Mouse (Mus musculus): ENCODE data around the gene Prss22. TPM values are rescaled to one million over a fixed set of nuclear protein-coding genes. Genes with fewer than 3 reads are reported as not detected.
A peak's percentile ranks its signal among the peaks of the same experiment; 100 is the strongest.

Prss22 gene
- polyA plus RNA-seq (2015; fragmentation: Nextera tagmentation; extraction: Ambion mirVana): 0.57 and 0.77 TPM in 2 replicates

GRCm38 (mm10) chr17:23997901-23998300 is at the start of gene Prss22:
Gene Prss22, minus strand, starts transcription at chr17:23998100.
- peak; percentile 28 for DNase-seq (ENCODE audit: low spot score)
- Histone ChIP-seq H3K27ac (ENCODE audit: low read length) (no peak within 1 kb of the TSS), H3K4me3 (ENCODE audit: low read depth, low read length) (no peak within 1 kb of the TSS), H3K9me3 (ENCODE audit: low read length) (no peaks in the 10 kb centered on the region), H3K4me2 (replicated peaks; ENCODE audit: low read depth, low read length) (no peak within 1 kb of the TSS), H3K4me1 (ENCODE audit: insufficient read depth, low read depth, low read length) (no peaks in the 10 kb centered on the region; the same call in 1 of the 2 replicates), H3K27me3 (replicated peaks; ENCODE audit: insufficient read depth, low read length) (0 out of 2 replicates have a peak, but pooled peaks cover 5% of the 10 kb centered on the region), H3K36me3 (ENCODE audit: insufficient read depth, low read length) (no peaks in the 10 kb centered on the region), H3K9ac (replicated peaks; ENCODE audit: low read depth) (no peak within 1 kb of the TSS)
- WGBS: 46% methylated on average over 2 of the region's 2 CpGs
- TF ChIP-seq EP300 (IDR thresholded peaks at IDR 0.05) (no peak), CTCF (IDR thresholded peaks at IDR 0.05) (no peak)
- peak; percentile 35 for ATAC-seq

- Histone ChIP-seq H3K36me3 (ENCODE audit: insufficient read depth, low read length) (peaks cover 7% of the 10 kb centered on the region; the same call in 1 of the 2 replicates), H3K9ac (replicated peaks; ENCODE audit: low read depth) (no peak overlapping the region), H3K9me3 (ENCODE audit: low read length) (no peaks in the 10 kb centered on the region), H3K27me3 (replicated peaks; ENCODE audit: insufficient read depth, low read length) (no peaks in the 10 kb centered on the region), H3K27ac (ENCODE audit: low read length) (no peak overlapping the region), H3K4me2 (replicated peaks; ENCODE audit: low read depth, low read length) (no peak overlapping the region), H3K4me1 (ENCODE audit: insufficient read depth, low read depth, low read length) (no peaks in the 10 kb centered on the region), H3K4me3 (ENCODE audit: low read depth, low read length) (no peak overlapping the region)
- no peak for DNase-seq (ENCODE audit: low spot score)
- WGBS: 25% methylated on average over 5 of the region's 5 CpGs
- TF ChIP-seq CTCF (IDR thresholded peaks at IDR 0.05) (no peak), EP300 (IDR thresholded peaks at IDR 0.05) (no peak)
- ATAC-seq: no peak
Measured at GRCm38 (mm10) chr17:24046026-24046425, 48.1 kb upstream of the Prss22 start.

DNA sequence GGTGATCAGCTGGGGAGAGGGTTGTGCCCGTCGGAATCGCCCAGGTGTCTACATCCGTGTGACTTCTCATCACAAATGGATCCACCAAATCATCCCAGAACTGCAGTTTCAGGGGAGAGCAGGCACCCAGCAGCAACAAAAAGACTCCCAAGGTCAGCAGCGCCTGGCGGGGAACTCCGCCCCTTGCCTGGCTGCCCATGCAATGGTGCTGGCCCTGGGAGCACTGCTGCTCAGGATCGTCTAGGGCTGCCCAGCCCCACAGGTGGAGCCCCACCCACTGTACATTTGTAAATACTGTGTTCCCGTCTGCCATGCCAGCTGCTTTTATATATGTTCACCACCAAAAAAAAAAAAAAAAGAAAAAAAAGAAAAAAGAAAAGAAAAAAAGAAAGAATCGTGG is 47.7 kb upstream of the Prss22 start:
- TF ChIP-seq EP300 (IDR thresholded peaks at IDR 0.05): no peak
- TF ChIP-seq CTCF (IDR thresholded peaks at IDR 0.05): no peak
- no peak overlapping the region for H3K4me3 ChIP-seq (ENCODE audit: low read depth, low read length)
- H3K36me3 ChIP-seq (ENCODE audit: insufficient read depth, low read length): peaks cover 3% of the 10 kb centered on the region; the same call in 1 of the 2 replicates
- H3K9ac ChIP-seq (replicated peaks; ENCODE audit: low read depth): no peak overlapping the region
- H3K27me3 ChIP-seq (replicated peaks; ENCODE audit: insufficient read depth, low read length): no peaks in the 10 kb centered on the region
- ATAC-seq: no peak
- WGBS: 73% methylated on average over 10 of the region's 10 CpGs
- H3K4me2 ChIP-seq (replicated peaks; ENCODE audit: low read depth, low read length): no peak overlapping the region
- DNase-seq (ENCODE audit: low spot score): no peak
- no peaks in the 10 kb centered on the region for H3K4me1 ChIP-seq (ENCODE audit: insufficient read depth, low read depth, low read length)
- no peak overlapping the region for H3K27ac ChIP-seq (ENCODE audit: low read length)
- H3K9me3 ChIP-seq (ENCODE audit: low read length): no peaks in the 10 kb centered on the region

DNA sequence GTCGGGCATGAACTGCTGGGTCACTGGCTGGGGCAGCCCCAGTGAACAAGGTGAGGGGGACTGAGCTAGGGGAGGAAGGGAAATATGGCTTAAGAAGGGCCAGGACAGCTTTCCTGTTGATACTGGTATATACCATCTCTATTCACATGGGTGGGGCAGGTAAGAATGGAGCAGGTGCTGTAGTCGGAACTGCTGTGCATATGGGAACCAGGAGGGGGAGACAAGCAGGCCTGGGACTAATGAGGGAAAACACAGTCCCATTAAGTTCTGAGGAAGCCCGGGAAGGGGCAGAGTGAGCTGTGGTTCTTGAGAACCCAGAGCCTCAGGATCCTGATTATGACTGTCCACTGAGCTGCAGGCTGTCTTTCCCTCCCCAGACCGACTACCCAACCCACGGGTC is 46.6 kb upstream of the Prss22 start:
- 45% methylated on average over 5 of the region's 5 CpGs for WGBS
- no peaks in the 10 kb centered on the region for H3K27me3 ChIP-seq (replicated peaks; ENCODE audit: insufficient read depth, low read length)
- H3K4me3 ChIP-seq (ENCODE audit: low read depth, low read length): no peak overlapping the region
- no peak for ATAC-seq
- H3K27ac ChIP-seq (ENCODE audit: low read length): no peak overlapping the region
- H3K9me3 ChIP-seq (ENCODE audit: low read length): no peaks in the 10 kb centered on the region
- H3K36me3 ChIP-seq (ENCODE audit: insufficient read depth, low read length): no peaks in the 10 kb centered on the region; the same call in 1 of the 2 replicates
- no peak overlapping the region for H3K4me2 ChIP-seq (replicated peaks; ENCODE audit: low read depth, low read length)
- no peaks in the 10 kb centered on the region for H3K4me1 ChIP-seq (ENCODE audit: insufficient read depth, low read depth, low read length)
- DNase-seq (ENCODE audit: low spot score): no peak
- H3K9ac ChIP-seq (replicated peaks; ENCODE audit: low read depth): no peak overlapping the region
- TF ChIP-seq CTCF (IDR thresholded peaks at IDR 0.05) (peak; percentile 29), EP300 (IDR thresholded peaks at IDR 0.05) (no peak)

DNA sequence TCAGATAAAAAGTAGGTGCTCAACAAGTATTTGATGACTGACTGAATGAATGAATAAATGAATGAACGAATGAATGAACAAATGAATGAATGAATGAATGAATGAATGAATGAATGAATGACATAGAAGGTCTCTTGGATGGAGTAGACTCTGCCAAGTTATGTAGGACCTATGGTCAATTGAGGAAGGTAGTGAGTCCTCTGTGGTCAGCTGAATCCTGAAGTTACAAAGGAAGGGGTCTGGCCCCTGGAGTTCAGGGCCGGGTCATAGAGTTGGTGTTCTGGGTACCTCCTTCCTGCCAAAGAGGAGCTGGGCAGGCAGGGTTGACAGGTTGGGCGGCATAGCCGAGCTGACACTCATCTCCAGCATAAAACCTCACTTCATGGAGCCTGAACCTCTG is 39.9 kb upstream of the Prss22 start, which contains the start of gene Prss27:
Prss27 (plus strand) TSS at position 301 of the 400 bp plus-strand sequence.
- Histone ChIP-seq H3K9me3 (ENCODE audit: low read length) (no peaks in the 10 kb centered on the region), H3K4me1 (ENCODE audit: insufficient read depth, low read depth, low read length) (no peaks in the 10 kb centered on the region), H3K27me3 (replicated peaks; ENCODE audit: insufficient read depth, low read length) (no peaks in the 10 kb centered on the region), H3K9ac (replicated peaks; ENCODE audit: low read depth) (no peak within 1 kb of the TSS), H3K27ac (ENCODE audit: low read length) (no peak within 1 kb of the TSS), H3K4me3 (ENCODE audit: low read depth, low read length) (no peak within 1 kb of the TSS), H3K4me2 (replicated peaks; ENCODE audit: low read depth, low read length) (no peak within 1 kb of the TSS), H3K36me3 (ENCODE audit: insufficient read depth, low read length) (no peaks in the 10 kb centered on the region)
- WGBS: 61% methylated on average over 4 of the region's 4 CpGs
- TF ChIP-seq CTCF (IDR thresholded peaks at IDR 0.05): no peak
- TF ChIP-seq EP300 (IDR thresholded peaks at IDR 0.05): no peak
- DNase-seq (ENCODE audit: low spot score): no peak
- ATAC-seq: no peak

DNA sequence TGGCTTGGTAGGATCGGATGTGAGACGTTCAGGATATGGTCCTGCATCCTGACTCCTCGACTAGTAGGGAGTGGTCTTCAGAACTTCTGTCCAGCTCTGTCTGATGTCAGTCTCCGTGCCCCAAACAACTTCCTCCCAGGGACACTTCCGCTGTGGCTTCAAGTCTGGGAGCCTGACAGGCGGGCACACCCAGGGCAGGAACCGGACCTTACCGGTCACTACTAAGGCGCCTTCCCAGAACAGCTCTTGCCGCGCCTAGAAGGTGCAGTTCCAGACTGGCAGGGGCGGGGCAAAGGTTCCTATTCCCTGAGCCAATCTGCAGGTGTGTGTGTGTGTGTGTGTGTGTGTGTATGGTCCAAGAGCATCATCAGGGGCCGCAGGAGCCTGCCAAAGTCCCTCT is 39.5 kb upstream of the Prss22 start:
- DNase-seq (ENCODE audit: low spot score): peak; percentile 35
- peak; percentile 49; the same call in 1 of the 2 replicates for ATAC-seq
- no peak for TF ChIP-seq EP300 (IDR thresholded peaks at IDR 0.05)
- no peak for TF ChIP-seq CTCF (IDR thresholded peaks at IDR 0.05)
- Histone ChIP-seq H3K27me3 (replicated peaks; ENCODE audit: insufficient read depth, low read length) (no peaks in the 10 kb centered on the region), H3K4me2 (replicated peaks; ENCODE audit: low read depth, low read length) (no peak overlapping the region), H3K4me3 (ENCODE audit: low read depth, low read length) (no peak overlapping the region), H3K9me3 (ENCODE audit: low read length) (no peaks in the 10 kb centered on the region), H3K27ac (ENCODE audit: low read length) (no peak overlapping the region), H3K9ac (replicated peaks; ENCODE audit: low read depth) (no peak overlapping the region), H3K36me3 (ENCODE audit: insufficient read depth, low read length) (no peaks in the 10 kb centered on the region), H3K4me1 (ENCODE audit: insufficient read depth, low read depth, low read length) (no peaks in the 10 kb centered on the region)
- WGBS: 65% methylated on average over 13 of the region's 13 CpGs

- no peaks in the 10 kb centered on the region for H3K9me3 ChIP-seq (ENCODE audit: low read length)
- H3K27ac ChIP-seq (ENCODE audit: low read length): no peak overlapping the region
- no peak overlapping the region for H3K4me2 ChIP-seq (replicated peaks; ENCODE audit: low read depth, low read length)
- DNase-seq (ENCODE audit: low spot score) (no peak), ATAC-seq (0 out of 2 replicates have a peak, but pooled peaks have one; percentile 17)
- H3K9ac ChIP-seq (replicated peaks; ENCODE audit: low read depth): no peak overlapping the region
- no peaks in the 10 kb centered on the region for H3K4me1 ChIP-seq (ENCODE audit: insufficient read depth, low read depth, low read length)
- no peak overlapping the region for H3K4me3 ChIP-seq (ENCODE audit: low read depth, low read length)
- no peaks in the 10 kb centered on the region for H3K36me3 ChIP-seq (ENCODE audit: insufficient read depth, low read length)
- H3K27me3 ChIP-seq (replicated peaks; ENCODE audit: insufficient read depth, low read length): no peaks in the 10 kb centered on the region
- 59% methylated on average over 6 of the region's 6 CpGs for WGBS
- peak; percentile 20; the same call in 1 of the 2 replicates for TF ChIP-seq CTCF (IDR thresholded peaks at IDR 0.05)
- no peak for TF ChIP-seq EP300 (IDR thresholded peaks at IDR 0.05)
Measured at GRCm38 (mm10) chr17:24036954-24037353, 39.1 kb upstream of the Prss22 start.

Data from lung, postnatal 0 days (tissue).